Mouse (Mus musculus) A20 (cell line): Measurements from ENCODE around the gene Inpp5a.

Experiments used
- DNase-seq: peaks from one replicate; pipeline ENCODE4 v3.0.0-alpha.2; 2011; ENCODE audit warnings: low read depth, low spot score

Inpp5a gene

GRCm38 (mm10) chr7:139439922-139440895 lies 51.3 kb downstream of the Inpp5a start:
- DNase-seq, result peak; percentile 5

DNA sequence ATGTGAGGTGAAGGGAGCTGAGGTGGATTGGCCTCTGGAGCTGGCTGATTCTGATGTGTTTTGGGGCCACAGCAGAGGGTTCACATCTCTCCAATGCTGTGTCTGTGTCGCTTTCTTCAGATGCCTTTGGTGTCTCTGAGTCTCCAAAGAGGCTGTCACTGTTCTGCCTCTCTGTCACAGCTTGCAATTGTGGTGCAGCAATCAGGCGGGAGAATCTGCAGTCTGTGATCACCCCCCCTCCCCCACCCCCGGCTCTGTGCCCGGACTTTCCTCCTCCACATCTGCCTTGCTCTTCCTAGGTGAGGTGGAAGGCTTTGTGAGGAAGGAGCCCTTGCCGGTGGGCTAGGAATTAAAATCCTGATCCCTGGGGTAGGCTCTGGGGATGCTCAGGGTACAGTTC lies 52.1 kb downstream of the Inpp5a start:
- DNase-seq, result no peak

DNA sequence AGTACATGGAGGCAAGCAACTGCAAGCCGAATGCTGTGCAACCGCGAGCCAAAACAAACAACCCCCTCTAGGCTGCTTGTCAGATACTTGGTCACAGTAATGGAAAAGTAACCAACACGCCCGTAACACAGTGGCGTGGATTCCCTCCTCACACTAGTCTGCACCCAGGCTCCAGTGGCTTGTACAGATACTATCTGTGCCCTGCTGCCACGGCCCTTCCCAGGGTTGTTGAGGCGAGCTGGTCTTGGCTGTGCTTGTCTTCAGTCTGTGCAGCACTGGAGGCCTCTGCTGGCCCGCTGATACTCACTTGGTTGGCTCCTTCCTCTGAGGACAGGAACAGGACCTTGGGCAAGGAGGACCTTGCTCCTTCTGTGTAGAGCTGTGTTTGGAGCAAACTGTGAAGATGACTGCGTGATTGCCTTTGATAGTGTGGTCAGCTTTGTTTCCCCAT lies 52.9 kb downstream of the Inpp5a start:
- no peak for DNase-seq

GRCm38 (mm10) chr7:139445621-139446020 lies 56.7 kb downstream of the Inpp5a start:
- no peak for DNase-seq

- no peak for DNase-seq
These were observed 58.5 kb downstream of the Inpp5a start for GRCm38 (mm10) chr7:139447381-139447780.

DNA sequence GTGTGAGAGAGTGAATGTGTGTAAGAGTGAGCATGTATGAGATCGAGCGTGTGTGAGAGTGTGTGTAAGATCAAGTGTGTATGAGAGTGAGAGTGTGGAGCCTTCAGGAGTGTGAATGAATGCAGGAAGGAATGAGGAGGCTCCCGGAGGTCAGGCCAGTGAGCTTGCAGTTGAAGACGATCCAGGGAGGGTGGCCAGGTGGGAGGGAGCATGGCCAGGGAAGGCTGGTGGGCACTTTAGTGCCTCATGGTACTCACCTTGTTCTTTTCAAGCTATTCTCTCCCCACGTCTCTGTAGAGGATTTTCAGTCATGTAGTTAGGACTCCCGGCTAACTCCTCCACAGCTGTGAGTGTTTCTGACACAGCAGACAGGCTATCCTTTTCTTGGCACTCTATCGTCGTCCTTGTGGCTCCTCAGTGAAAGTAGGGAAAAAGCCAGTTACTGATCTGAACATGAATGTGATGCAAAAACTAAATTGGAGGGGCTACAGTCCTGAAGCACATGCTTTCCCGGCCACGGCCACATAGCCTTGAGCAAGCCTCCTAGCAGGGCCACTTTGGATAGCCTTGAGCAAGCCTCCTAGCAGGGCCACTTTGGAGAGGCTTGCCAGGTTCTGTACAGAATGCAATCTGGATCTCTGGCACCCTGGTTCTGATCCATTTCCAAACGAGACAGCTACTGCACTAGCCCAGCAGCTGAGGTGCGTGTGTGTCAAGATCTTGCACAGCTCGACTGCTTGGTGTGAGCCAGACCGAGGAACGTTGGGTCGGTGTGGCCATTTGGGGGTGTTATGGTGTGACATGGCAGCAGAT lies 61.5 kb downstream of the Inpp5a start:
- no peak for DNase-seq

- DNase-seq, result no peak
These were observed 62.8 kb downstream of the Inpp5a start for GRCm38 (mm10) chr7:139451711-139452110.

DNA sequence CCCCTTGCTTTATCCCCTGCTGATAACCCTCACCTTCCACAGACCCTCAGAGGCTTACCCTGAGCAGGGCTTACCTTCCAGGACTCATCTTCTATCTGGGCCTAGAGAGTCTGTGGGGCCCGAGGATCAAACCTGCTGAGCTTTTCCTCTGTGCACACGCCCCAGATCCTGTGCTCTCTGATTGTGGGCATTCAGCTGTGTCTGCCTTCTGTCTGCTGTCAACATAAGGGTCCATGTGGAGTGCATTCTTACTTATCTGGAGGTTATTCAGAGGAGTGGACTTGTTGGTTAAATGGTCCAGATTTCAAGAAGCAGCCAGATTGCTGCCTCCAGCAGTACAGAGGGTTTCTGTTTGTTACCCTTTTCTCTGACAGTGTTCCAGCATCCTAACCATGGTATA lies 63.3 kb downstream of the Inpp5a start:
- no peak for DNase-seq

- no peak for DNase-seq
These were observed 64.3 kb downstream of the Inpp5a start for GRCm38 (mm10) chr7:139453198-139453597.

DNA sequence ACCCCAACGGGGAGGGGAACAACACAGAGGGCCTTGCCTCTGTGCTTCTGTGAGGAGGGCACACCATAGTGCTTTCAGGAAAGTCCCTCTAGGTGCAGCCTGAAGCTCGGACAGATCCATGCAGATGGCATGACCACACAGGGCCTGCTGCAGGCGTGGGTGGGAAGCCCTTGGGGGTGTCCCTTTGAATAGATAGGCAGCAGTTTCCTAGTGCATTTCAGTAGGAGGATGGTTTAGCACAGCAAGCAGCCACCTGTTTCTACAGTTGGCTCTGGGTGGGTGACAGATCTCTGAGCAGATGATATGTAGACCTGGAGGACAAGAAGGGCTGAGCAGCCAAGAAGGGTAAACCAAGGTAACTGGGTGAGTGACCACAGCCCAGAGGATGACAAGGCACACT lies 65.4 kb downstream of the Inpp5a start:
- DNase-seq, result no peak

DNA sequence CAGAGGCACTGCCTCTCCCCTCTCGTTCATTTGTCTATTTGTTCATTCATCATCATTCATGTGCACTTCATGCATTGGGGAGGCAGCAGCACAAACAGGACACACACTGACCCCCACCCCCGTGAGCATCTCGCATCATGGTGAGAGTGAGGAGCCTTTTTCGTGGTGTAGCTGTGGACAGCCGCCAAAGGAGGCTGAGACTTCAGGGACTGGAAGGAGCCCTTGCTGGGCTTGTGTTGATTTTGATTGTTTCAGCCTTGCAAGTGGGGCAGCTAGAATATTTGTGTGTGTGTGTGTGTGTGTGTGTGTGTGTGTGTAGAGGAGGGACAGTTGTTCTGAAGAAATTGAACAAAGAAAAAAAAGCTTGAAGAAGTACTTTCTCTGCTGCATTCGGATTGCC lies 67.8 kb downstream of the Inpp5a start:
- no peak for DNase-seq

DNA sequence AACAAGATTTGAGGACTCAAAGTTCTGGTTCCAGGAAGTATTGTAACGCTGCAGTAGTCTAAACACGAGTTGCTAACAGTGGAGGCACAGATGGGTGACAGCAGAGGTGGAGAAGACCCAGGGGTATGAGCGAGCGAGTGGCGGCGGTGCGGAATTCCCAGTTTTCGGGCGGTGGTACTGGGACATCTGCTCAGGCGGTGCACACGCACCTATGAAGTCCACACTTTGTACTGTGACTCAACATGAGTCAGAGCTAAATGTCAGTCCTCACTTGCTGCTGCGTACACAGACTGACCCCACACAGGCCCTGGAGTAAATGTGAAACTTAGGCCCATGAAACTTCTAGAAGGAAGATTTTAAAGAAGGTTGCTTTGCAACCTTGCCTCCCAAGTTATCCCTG lies 72.4 kb downstream of the Inpp5a start:
- no peak for DNase-seq

DNA sequence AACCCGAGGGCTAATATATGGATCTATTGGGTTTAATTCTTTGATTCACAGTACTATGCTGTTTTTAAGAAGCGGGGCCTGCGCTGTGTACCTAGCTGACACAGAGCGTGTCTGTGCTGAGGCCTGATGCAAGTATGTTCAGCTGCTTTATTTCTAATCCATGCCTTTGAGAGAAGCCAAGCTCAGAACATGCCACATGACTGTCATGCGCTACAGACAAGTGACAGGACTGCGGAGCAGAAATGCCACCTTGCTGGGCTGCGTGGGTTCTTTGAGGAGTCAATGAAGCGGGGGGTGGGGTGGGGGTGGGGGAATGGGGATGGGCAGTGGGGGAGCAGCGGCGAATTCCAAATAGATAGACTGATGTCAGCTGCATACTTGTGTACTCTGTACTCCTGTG lies 73.2 kb downstream of the Inpp5a start:
- no peak for DNase-seq

- DNase-seq, result no peak
These were observed 76.6 kb downstream of the Inpp5a start for GRCm38 (mm10) chr7:139465538-139465937.

DNA sequence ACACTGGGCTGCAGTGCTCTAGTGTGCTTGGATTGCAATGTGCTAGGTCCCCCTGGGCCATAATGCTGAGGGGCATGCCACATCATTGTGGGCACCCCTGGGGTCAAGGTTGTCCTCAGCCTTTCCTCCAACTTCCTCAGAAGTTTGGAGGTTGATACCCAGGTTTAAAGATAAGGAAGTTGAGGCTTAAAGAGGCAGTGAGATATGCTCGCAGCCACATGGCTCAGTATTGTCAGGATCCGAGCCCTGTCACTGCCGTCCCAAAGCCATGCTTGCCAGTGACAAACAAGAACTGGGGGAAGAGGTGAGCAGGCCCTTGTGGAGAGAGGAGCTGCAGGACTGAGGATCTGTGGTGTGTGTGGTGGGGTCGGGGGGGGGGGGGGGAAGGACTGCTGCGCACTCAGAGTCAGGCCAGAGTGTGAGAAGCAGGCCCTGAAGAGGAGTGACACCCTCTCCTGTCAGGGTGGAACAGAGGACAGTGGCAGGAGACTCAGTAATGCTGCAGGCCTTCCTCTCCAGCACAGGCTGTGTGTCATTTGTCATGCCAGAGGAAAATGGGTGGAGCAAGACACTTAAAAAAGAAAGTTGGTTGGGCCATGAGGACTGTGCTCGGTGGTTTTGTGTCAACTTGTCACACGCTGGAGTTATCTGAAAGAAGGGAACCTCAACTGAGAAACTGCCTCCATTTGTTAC lies 77.7 kb downstream of the Inpp5a start:
- no peak for DNase-seq

DNA sequence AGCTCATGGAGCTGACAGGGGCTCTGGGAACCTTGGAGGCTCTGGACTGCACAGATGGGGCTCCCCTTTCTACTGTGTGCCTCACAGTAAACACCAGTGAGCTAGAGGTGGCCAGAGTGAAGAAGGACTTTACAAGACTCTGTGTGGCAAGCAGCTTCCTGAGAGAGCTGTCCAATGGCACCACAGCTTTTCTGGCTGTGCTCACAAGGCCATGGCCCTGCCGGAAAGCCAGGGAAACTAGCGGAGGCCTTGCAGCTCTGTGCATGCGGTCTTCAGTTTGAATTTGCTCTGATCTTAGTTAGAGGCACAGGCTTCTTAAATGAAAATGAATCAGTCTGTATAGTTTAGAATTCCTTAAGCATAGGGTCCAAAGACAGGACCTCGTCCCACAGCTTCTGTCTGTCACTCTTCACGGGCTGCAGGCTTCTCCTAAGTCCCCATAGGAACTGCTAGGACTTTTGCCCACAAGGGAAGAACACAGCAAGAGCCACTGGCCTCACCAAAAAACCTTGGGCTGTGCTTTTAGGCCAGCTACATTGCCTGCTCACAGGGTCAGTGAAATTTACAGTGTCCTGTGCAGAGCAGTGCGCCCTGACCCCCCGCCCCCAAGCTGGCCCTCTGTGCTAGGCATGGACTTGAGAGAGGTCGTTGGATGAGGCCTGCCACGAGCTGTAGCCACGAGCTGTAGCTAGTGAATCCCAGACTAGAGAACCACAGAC lies 78.4 kb downstream of the Inpp5a start:
- no peak for DNase-seq

GRCm38 (mm10) chr7:139467896-139468279 lies 79.0 kb downstream of the Inpp5a start:
- no peak for DNase-seq

GRCm38 (mm10) chr7:139468440-139468839 lies 79.5 kb downstream of the Inpp5a start:
- DNase-seq, result no peak

DNA sequence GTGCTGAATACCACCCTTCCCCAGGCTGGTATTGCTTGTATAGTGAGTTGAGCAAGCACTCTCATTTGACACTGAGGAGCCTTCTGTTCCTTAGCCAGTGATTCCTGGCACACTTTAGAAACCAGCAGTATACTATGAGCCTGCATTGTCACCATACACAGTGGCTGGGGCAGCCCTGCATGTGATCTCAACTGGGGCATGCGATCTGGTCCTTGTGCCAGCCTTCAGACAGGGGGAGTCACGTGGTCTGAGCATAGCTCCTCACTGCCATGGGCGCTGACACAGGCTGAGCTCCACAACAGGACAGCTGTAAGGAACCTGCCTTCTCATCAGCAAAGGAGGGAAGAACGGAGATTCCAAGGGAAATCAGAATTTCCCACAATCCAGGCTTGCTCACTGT lies 80.5 kb downstream of the Inpp5a start:
- DNase-seq, result no peak

DNA sequence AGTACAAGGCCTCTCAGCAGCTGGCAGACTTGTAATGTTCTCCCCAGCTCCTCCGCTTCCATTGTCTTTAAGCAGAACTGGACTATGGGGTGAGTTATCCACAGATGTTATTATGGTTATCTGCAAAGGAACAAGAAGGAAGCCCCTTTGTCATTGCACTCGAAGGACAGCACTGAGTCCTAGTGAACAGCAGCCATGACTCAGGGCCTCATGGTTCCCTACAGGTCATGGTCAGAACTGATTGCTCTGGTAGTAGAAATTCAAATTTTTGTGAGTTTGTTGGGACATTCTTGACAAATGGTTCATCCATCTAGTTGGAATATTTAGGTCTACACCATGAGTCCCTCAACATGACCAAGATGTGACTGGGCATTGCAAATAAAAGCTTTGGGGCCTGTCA lies 81.6 kb downstream of the Inpp5a start:
- no peak for DNase-seq

GRCm38 (mm10) chr7:139472052-139472451 lies 83.1 kb downstream of the Inpp5a start:
- no peak for DNase-seq
